Mouse (Mus musculus) right cerebral cortex, postnatal 25 days (tissue): ENCODE data around the gene Gm14409.
"Not testable (repeated sequence)": the region's sequence is repeated elsewhere in the genome, so short reads cannot be mapped to it uniquely, and the experiment has no call there.

Experiments
- DNase-seq: peaks from one replicate; pipeline ENCODE4 v3.0.0; 2022

The Gm14409 gene

GRCm38 (mm10) chr2:177266936-177267335 lies at the start of gene Gm14409:
Gm14409 (minus strand) TSS chr2:177267036.
- not testable (repeated sequence) for DNase-seq

DNA sequence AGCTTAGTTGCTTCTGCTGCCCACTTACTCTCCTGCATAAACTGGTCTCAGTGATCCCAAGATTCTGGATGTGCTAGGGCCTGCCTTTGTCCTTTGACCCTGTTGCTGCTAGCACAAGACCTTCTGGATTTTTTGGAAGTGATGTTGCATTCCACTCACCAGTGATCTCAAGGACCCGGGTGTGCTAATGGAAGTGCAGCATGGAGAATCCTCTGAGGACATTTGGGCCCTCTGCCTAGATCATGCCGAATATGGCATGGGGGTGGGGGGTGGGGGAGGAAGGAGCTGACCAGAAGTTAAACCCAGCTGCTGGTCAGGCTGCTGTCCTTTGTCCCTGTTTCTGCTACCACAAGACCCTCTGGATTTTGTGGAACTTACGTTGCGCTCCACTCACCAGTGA lies 42.8 kb upstream of the Gm14409 start:
- not testable (repeated sequence) for DNase-seq

- DNase-seq, result not testable (repeated sequence)
Measured at GRCm38 (mm10) chr2:177304980-177305379, 38.1 kb upstream of the Gm14409 start.

GRCm38 (mm10) chr2:177283701-177284100 lies 16.9 kb upstream of the Gm14409 start:
- DNase-seq, result not testable (repeated sequence)

DNA sequence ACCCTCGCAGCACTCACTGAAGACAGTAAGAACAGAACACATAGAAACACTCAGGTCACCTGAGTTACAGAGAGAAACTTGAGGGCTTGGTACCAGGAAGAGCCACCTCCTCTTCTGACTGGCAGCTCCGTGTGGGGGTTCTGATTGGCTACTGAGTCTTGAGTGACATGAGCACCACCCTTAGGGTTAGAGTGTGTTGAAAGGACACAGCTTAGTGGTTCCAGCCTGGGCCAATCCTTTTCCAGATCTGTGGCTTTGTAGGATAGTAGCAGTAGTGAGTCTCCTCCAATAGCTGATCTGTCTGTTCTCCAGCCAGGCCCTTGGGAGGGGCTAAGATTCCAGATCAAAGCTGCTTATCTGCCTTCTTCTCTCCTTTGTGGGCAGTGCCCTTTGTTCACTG lies 10.9 kb upstream of the Gm14409 start:
- DNase-seq, result not testable (repeated sequence)

GRCm38 (mm10) chr2:177272237-177272636 lies 5.4 kb upstream of the Gm14409 start:
- not testable (repeated sequence) for DNase-seq

DNA sequence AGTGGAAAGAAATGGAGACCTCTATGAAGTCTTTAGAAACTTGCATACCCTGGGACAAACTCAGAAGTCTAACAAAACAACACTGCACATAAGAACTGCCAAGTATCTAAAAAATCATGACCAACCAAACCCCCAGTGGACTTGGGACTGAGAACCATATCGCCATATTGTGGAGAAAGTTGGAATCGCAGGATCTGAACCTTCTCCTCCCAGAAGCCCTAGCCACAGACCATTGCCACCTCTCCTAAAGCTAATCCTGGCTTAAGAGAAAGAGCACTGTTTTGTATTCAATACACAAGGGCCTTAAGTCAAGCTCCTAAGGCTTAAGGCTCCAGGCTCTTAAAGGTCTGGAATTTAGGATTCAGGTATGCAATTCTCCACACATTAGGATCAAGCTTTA lies 19.4 kb downstream of the Gm14409 start:
- DNase-seq, result not testable (repeated sequence)

DNA sequence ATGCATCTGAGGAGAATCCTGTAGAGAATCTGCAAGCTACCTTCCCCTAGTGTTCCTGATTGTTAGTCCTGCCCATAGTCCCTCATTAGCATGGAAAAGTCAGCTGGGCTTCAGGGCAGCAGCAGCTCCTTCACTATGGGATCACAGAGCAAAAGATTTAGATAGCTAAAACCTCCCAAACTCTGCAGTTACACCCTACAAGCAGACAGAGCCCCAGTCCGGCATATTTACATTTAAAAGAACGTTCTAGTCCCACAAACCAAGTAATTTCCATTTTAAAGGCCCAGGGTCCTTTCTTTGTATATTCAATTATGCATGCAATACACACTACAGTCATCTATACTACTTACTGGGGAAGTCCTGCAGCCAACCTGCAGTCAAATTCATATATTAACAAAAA lies 36.4 kb downstream of the Gm14409 start:
- not testable (repeated sequence) for DNase-seq
